Mouse (Mus musculus) erythroblast, embryonic 14.5 days (primary cell): ENCODE data around the gene Arhgap28. TPM values are rescaled to one million over a fixed set of nuclear protein-coding genes. Genes with fewer than 3 reads are reported as not detected.

Experiments used
- H3K27me3 ChIP-seq: 2 replicates; pipeline ENCODE4 v1.6.1; 2012; ENCODE audit warnings: inconsistent platforms; ENCODE audit not compliant: control insufficient read depth
- H3K36me3 ChIP-seq: 2 replicates; pipeline ENCODE4 v1.6.1; 2012; ENCODE audit warnings: mild to moderate bottlenecking, inconsistent platforms; ENCODE audit not compliant: control insufficient read depth
- H3K4me1 ChIP-seq: 2 replicates; pipeline ENCODE4 v1.6.1; 2012; ENCODE audit warnings: inconsistent platforms; ENCODE audit not compliant: control insufficient read depth
- H3K4me3 ChIP-seq: replicated peaks from 2 replicates; pipeline ENCODE3; 2012; ENCODE audit warnings: moderate library complexity, mild to moderate bottlenecking, inconsistent platforms
- H3K9me3 ChIP-seq: 2 replicates; pipeline ENCODE4 v1.6.1; 2012; ENCODE audit warnings: low read length, inconsistent platforms, mixed read lengths; ENCODE audit not compliant: control insufficient read depth
- GATA1 ChIP-seq: IDR thresholded peaks from 2 replicates; pipeline ENCODE4 v1.6.1; 2012; ENCODE audit warnings: low read length, inconsistent platforms, mixed read lengths
- TAL1 ChIP-seq: IDR thresholded peaks from 3 replicates; pipeline ENCODE4 v1.6.1; 2012; ENCODE audit warnings: low read length, inconsistent platforms, mixed read lengths
- polyA plus RNA-seq: library from polyadenylated mRNA; stranded (reverse); fragments of >175 nt; gene quantifications from 2 replicates; pipeline ENCODE4 v1.2.3, GENCODE M21; 2012

The Arhgap28 gene
- polyA plus RNA-seq = not detected in 2 replicates

GRCm38 (mm10) chr17:68003741-68004560, at the start of gene Arhgap28:
Gene Arhgap28 (minus strand): TSS chr17:68004120.
- Histone ChIP-seq H3K4me1 (peaks cover 14% of the 10 kb centered on the region), H3K36me3 (no peaks in the 10 kb centered on the region), H3K4me3 (peak within 1 kb of the TSS; percentile 62), H3K9me3 (no peaks in the 10 kb centered on the region), H3K27me3 (peaks cover 20% of the 10 kb centered on the region)
- TF ChIP-seq TAL1 = no peak
- no peak for TF ChIP-seq GATA1

- H3K9me3 ChIP-seq = no peaks in the 10 kb centered on the region
- no peak overlapping the region for H3K4me3 ChIP-seq
- no peak for TF ChIP-seq TAL1
- TF ChIP-seq GATA1 = no peak
- H3K4me1 ChIP-seq = no peaks in the 10 kb centered on the region
- H3K36me3 ChIP-seq = no peaks in the 10 kb centered on the region
- H3K27me3 ChIP-seq = no peaks in the 10 kb centered on the region
Measured at GRCm38 (mm10) chr17:68046341-68046675, 42.4 kb upstream of the Arhgap28 start.

DNA sequence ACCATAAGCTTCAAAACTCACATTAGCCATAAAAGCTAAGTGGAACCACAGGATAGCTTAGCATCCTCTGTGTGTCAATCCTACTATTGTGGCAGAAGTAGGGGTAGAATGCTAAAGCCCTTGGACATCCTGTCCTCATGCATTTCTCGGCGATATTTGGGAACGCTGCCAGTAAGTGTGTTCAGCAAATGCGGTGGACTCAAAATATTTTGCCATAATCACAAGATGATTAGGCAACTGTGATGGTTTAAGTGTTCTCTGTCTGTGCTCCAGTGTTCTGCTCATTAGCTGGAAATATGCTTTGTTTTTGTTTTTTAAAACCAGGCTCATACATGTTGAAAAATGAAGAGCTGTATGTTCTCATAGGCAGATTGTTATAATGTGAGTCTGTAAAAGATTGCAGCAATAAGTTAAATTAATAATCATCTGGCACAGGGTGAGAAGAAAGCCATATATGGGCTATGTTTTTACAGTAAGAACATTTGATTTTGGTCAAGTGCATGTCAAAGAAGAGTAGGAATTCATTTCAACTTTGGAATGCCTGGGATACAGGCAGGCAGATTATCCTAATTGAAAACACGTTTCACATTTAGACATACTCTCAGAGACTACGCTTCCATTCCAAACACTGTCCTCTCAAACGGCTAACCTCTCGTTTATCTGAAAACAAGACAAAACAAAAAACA, 41.9 kb upstream of the Arhgap28 start:
- no peak overlapping the region for H3K4me3 ChIP-seq
- no peaks in the 10 kb centered on the region for H3K36me3 ChIP-seq
- no peaks in the 10 kb centered on the region for H3K4me1 ChIP-seq
- no peaks in the 10 kb centered on the region for H3K9me3 ChIP-seq
- TF ChIP-seq TAL1 = no peak
- no peak for TF ChIP-seq GATA1
- no peaks in the 10 kb centered on the region for H3K27me3 ChIP-seq

- no peaks in the 10 kb centered on the region for H3K4me1 ChIP-seq
- H3K36me3 ChIP-seq = no peaks in the 10 kb centered on the region
- H3K4me3 ChIP-seq = no peak overlapping the region
- no peaks in the 10 kb centered on the region for H3K27me3 ChIP-seq
- H3K9me3 ChIP-seq = no peaks in the 10 kb centered on the region
- TF ChIP-seq GATA1 (no peak), TAL1 (no peak)
Measured at GRCm38 (mm10) chr17:68042377-68042776, 38.5 kb upstream of the Arhgap28 start.

GRCm38 (mm10) chr17:68037011-68037410, 33.1 kb upstream of the Arhgap28 start:
- Histone ChIP-seq H3K27me3 (no peaks in the 10 kb centered on the region), H3K4me3 (no peak overlapping the region), H3K9me3 (no peaks in the 10 kb centered on the region), H3K4me1 (no peaks in the 10 kb centered on the region), H3K36me3 (no peaks in the 10 kb centered on the region)
- TF ChIP-seq GATA1 (no peak), TAL1 (no peak)

- Histone ChIP-seq H3K4me3 (no peak overlapping the region), H3K36me3 (no peaks in the 10 kb centered on the region), H3K9me3 (no peaks in the 10 kb centered on the region), H3K4me1 (no peaks in the 10 kb centered on the region), H3K27me3 (no peaks in the 10 kb centered on the region)
- TF ChIP-seq TAL1 = no peak
Measured at GRCm38 (mm10) chr17:68029495-68029894, 25.6 kb upstream of the Arhgap28 start.

- no peaks in the 10 kb centered on the region for H3K9me3 ChIP-seq
- H3K36me3 ChIP-seq = no peaks in the 10 kb centered on the region
- no peak for TF ChIP-seq TAL1
- TF ChIP-seq GATA1 = no peak
- H3K27me3 ChIP-seq = no peaks in the 10 kb centered on the region
- H3K4me1 ChIP-seq = no peaks in the 10 kb centered on the region
- no peak overlapping the region for H3K4me3 ChIP-seq
Measured at GRCm38 (mm10) chr17:68028519-68028918, 24.6 kb upstream of the Arhgap28 start.

GRCm38 (mm10) chr17:68024327-68024726, 20.4 kb upstream of the Arhgap28 start:
- H3K4me1 ChIP-seq = no peaks in the 10 kb centered on the region
- H3K36me3 ChIP-seq = no peaks in the 10 kb centered on the region
- no peaks in the 10 kb centered on the region for H3K9me3 ChIP-seq
- H3K4me3 ChIP-seq = no peak overlapping the region
- no peak for TF ChIP-seq TAL1
- TF ChIP-seq GATA1 = no peak
- no peaks in the 10 kb centered on the region for H3K27me3 ChIP-seq

GRCm38 (mm10) chr17:68019466-68020065, 15.6 kb upstream of the Arhgap28 start:
- H3K27me3 ChIP-seq = no peaks in the 10 kb centered on the region
- no peaks in the 10 kb centered on the region for H3K4me1 ChIP-seq
- TF ChIP-seq GATA1 = no peak
- no peak for TF ChIP-seq TAL1
- no peaks in the 10 kb centered on the region for H3K36me3 ChIP-seq
- no peak overlapping the region for H3K4me3 ChIP-seq
- H3K9me3 ChIP-seq = no peaks in the 10 kb centered on the region
